Mouse (Mus musculus) cerebral cortex, adult 2 months (tissue): Measurements from ENCODE around the gene Cited1.

Source experiments
- WGBS: fragments of 180-500 bp; shearing (Covaris S2); methylation state at CpG from one replicate; pipeline ENCODE4 v1.1.7; 2018; 5-methylcytosine and 5-hydroxymethylcytosine counted together

Gene Cited1

GRCm38 (mm10) chrX:102251937-102252860 is at the start of gene Cited1:
TSS of gene Cited1 (minus strand) at chrX:102252181.
- 3% methylated on average over 42 of the region's 44 CpGs for WGBS

GRCm38 (mm10) chrX:102284889-102285288 is 32.9 kb upstream of the Cited1 start:
- 91% methylated on average over 3 of the region's 3 CpGs for WGBS

- 68% methylated on average over 14 of the region's 14 CpGs for WGBS
Observed at GRCm38 (mm10) chrX:102262620-102263345, 10.8 kb upstream of the Cited1 start.

GRCm38 (mm10) chrX:102259772-102260171 is 7.8 kb upstream of the Cited1 start:
- 79% methylated on average over 4 of the region's 4 CpGs for WGBS

- 2% methylated on average over 7 of the region's 7 CpGs for WGBS
Observed at GRCm38 (mm10) chrX:102253892-102254291, 1.9 kb upstream of the Cited1 start.

- WGBS, result 8% methylated on average over 65 of the region's 80 CpGs
Observed at GRCm38 (mm10) chrX:102251221-102251936, 602 bp downstream of the Cited1 start.

GRCm38 (mm10) chrX:102250891-102251170 is 1.1 kb downstream of the Cited1 start:
- 9% methylated on average over 24 of the region's 24 CpGs for WGBS

GRCm38 (mm10) chrX:102250150-102250890 is 1.7 kb downstream of the Cited1 start:
- WGBS, result 4% methylated on average over 54 of the region's 68 CpGs

GRCm38 (mm10) chrX:102244334-102244733 is 7.6 kb downstream of the Cited1 start:
- WGBS, result 64% methylated on average over 2 of the region's 2 CpGs

- WGBS, result 15% methylated on average over 1 of the region's 1 CpGs
Observed at GRCm38 (mm10) chrX:102219126-102219525, 32.9 kb downstream of the Cited1 start.

- 44% methylated on average over 9 of the region's 9 CpGs for whole genome bisulfite sequencing
Observed at GRCm38 (mm10) chrX:102215356-102215755, 36.6 kb downstream of the Cited1 start.
